Mouse (Mus musculus) heart, postnatal 0 days (tissue): Measurements from ENCODE around the gene Mpped1. TPM values are rescaled to one million over a fixed set of nuclear protein-coding genes. Genes with fewer than 3 reads are reported as not detected.
A peak's percentile ranks its signal among the peaks of the same experiment; 100 is the strongest.

Source experiments
- ATAC-seq: fragments of 200-750 bp; cut with Nextera tagmentation; 2 replicates; pipeline ENCODE4 v1.8.0; 2017; ENCODE audit warnings: low read depth, moderate number of reproducible peaks, moderate library complexity; ENCODE audit not compliant: insufficient read depth
- DNase-seq: peaks from one replicate; pipeline ENCODE4 v3.0.0-alpha.2; 2016; ENCODE audit warnings: low spot score
- H3K27ac ChIP-seq: fragments of 300-500 bp; sonication (generic); 2 replicates; pipeline ENCODE4 v1.5.1; 2014; ENCODE audit warnings: low read depth, mild to moderate bottlenecking
- H3K27me3 ChIP-seq: fragments of 300-500 bp; sonication (generic); 2 replicates; pipeline ENCODE4 v1.6.1; 2014; ENCODE audit warnings: low read length, mixed read lengths; ENCODE audit not compliant: control insufficient read depth, insufficient read depth
- H3K36me3 ChIP-seq: fragments of 300-500 bp; sonication (generic); replicated peaks from 2 replicates; pipeline ENCODE4 v1.6.1; 2014; ENCODE audit warnings: low read length, mixed read lengths; ENCODE audit not compliant: control insufficient read depth, insufficient read depth
- H3K4me1 ChIP-seq: fragments of 300-500 bp; sonication (generic); 2 replicates; pipeline ENCODE4 v1.6.1; 2014; ENCODE audit warnings: antibody characterized with exemption; ENCODE audit not compliant: control insufficient read depth, insufficient read depth
- H3K4me2 ChIP-seq: fragments of 300-500 bp; sonication (generic); 2 replicates; pipeline ENCODE4 v1.6.1; 2014; ENCODE audit warnings: low read depth, mild to moderate bottlenecking, low read length, moderate library complexity
- H3K4me3 ChIP-seq: fragments of 300-500 bp; sonication (generic); 2 replicates; pipeline ENCODE4 v1.5.1; 2014; ENCODE audit warnings: low read depth, low read length
- H3K9ac ChIP-seq: fragments of 300-500 bp; sonication (generic); replicated peaks from 2 replicates; pipeline ENCODE4 v1.6.1; 2014; ENCODE audit warnings: low read depth, low read length, mixed read lengths
- H3K9me3 ChIP-seq: fragments of 300-500 bp; sonication (generic); replicated peaks from 2 replicates; pipeline ENCODE4 v1.6.1; 2016; ENCODE audit warnings: low read length; ENCODE audit not compliant: control insufficient read depth
- CTCF ChIP-seq: IDR thresholded peaks from 2 replicates; pipeline ENCODE4 v1.5.1; 2016; ENCODE audit warnings: antibody characterized with exemption, control low read depth, low read depth
- EP300 ChIP-seq: IDR thresholded peaks from 2 replicates; pipeline ENCODE4 v1.6.1; 2016; ENCODE audit warnings: antibody characterized with exemption, low read depth
- WGBS: fragments of 180-500 bp; shearing (Covaris S2); extraction: QIAGEN DNeasy Blood & Tissue Kit; methylation state at CpG from one replicate; pipeline ENCODE4 v1.1.7; 2014; 5-methylcytosine and 5-hydroxymethylcytosine counted together
- polyA plus RNA-seq: library from polyadenylated mRNA; unstranded; fragments of >200 nt; fragmentation: Nextera tagmentation; extraction: Ambion mirVana; gene quantifications from 2 replicates; pipeline ENCODE4 v1.2.1, GENCODE M21; 2015
- total RNA-seq: library from RNA; depleted of rRNA; stranded (reverse); fragments of >200 nt; gene quantifications from 2 replicates; pipeline ENCODE4 v1.2.3, GENCODE M21; 2014; ENCODE audit warnings: low replicate concordance

Mpped1 gene
- total and polyA plus RNA-seq, 2 experiments from 2014 or later = not detected

DNA sequence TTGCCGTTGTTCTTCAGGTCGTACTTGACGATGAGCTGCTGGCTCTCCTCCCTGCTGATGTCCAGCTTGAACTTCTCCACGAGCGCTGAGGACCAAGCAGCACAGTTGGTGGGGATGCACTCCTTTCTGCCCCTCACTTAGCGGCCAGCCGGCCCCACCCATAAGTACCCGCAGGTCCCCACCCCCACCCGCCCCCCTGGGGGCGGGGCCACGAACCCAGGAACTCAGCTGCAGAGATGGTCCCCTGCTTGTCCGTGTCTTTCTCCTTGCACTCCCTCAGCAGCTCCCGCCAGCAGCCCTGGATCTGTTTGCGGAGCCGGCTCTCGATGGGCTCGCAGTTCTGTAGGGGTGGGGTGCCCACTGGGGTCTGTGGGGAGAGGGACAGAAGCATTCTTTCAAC is 91.7 kb downstream of the Mpped1 start:
- Histone ChIP-seq H3K4me2 (no peak overlapping the region), H3K36me3 (no peaks in the 10 kb centered on the region), H3K9me3 (no peaks in the 10 kb centered on the region), H3K9ac (no peak overlapping the region), H3K27ac (no peak overlapping the region), H3K4me1 (no peaks in the 10 kb centered on the region), H3K27me3 (0 out of 2 replicates have a peak, but pooled peaks cover 7% of the 10 kb centered on the region), H3K4me3 (no peak overlapping the region)
- TF ChIP-seq CTCF (no peak), EP300 (no peak)
- ATAC-seq (no peak), DNase-seq (no peak)
- WGBS = 5% methylated on average over 17 of the region's 17 CpGs

DNA sequence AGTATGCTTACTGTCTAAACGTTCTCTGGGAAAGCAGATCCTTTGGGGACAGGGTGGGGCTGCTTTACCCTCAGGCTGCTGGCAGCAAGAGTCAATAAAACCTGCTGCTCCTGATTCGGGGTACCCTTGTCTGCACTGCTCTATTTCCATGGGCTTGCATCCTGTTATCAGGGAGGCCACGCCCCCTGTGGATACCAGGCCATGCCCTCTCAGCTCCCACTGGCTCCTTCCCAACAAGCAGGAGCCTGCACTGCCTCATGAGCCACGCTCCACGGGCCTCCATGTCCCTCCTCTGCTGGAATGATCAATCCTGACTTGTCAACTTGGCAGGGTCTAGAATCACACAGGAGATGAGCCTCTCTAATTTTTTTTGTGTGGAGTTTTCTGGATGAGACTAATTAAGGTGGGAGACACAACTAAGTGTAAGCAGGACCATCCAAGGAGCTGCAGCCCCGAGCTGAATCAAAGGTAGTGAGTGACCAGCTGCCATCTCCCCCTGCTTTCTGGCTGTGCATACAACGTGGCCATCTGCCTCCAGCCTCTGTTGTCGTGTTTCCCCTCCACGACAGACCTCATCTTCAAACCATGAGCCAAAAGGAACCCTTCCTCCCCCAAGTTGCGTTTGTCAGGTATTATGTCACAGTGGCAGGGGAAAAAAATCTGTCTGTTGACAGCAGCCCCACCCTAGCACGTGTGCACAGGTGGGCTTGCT is 98.0 kb downstream of the Mpped1 start:
- H3K9me3 ChIP-seq = no peaks in the 10 kb centered on the region
- no peaks in the 10 kb centered on the region for H3K36me3 ChIP-seq
- no peak for TF ChIP-seq EP300
- no peaks in the 10 kb centered on the region for H3K4me1 ChIP-seq
- WGBS = 45% methylated on average over 11 of the region's 11 CpGs
- H3K9ac ChIP-seq = no peak overlapping the region
- ATAC-seq (no peak), DNase-seq (no peak)
- no peak overlapping the region for H3K4me2 ChIP-seq
- H3K27ac ChIP-seq = no peak overlapping the region
- H3K4me3 ChIP-seq = no peak overlapping the region
- H3K27me3 ChIP-seq = no peaks in the 10 kb centered on the region

GRCm38 (mm10) chr15:83877898-83878297 is 98.6 kb downstream of the Mpped1 start:
- Histone ChIP-seq H3K36me3 (no peaks in the 10 kb centered on the region), H3K4me3 (no peak overlapping the region), H3K27me3 (no peaks in the 10 kb centered on the region), H3K4me2 (no peak overlapping the region), H3K9me3 (no peaks in the 10 kb centered on the region), H3K27ac (no peak overlapping the region), H3K9ac (no peak overlapping the region), H3K4me1 (no peaks in the 10 kb centered on the region)
- no peak for TF ChIP-seq EP300
- no peak for TF ChIP-seq CTCF
- WGBS = 79% methylated on average over 2 of the region's 2 CpGs
- ATAC-seq (no peak), DNase-seq (no peak)

GRCm38 (mm10) chr15:83879845-83880244 is 100.6 kb downstream of the Mpped1 start:
- no peak overlapping the region for H3K27ac ChIP-seq
- no peaks in the 10 kb centered on the region for H3K27me3 ChIP-seq
- H3K36me3 ChIP-seq = no peaks in the 10 kb centered on the region
- DNase-seq = peak; percentile 16
- WGBS = 17% methylated on average over 5 of the region's 5 CpGs
- no peaks in the 10 kb centered on the region for H3K4me1 ChIP-seq
- H3K9ac ChIP-seq = no peak overlapping the region
- H3K4me2 ChIP-seq = no peak overlapping the region
- no peak overlapping the region for H3K4me3 ChIP-seq
- TF ChIP-seq EP300 (no peak), CTCF (no peak)
- ATAC-seq = no peak
- no peaks in the 10 kb centered on the region for H3K9me3 ChIP-seq

DNA sequence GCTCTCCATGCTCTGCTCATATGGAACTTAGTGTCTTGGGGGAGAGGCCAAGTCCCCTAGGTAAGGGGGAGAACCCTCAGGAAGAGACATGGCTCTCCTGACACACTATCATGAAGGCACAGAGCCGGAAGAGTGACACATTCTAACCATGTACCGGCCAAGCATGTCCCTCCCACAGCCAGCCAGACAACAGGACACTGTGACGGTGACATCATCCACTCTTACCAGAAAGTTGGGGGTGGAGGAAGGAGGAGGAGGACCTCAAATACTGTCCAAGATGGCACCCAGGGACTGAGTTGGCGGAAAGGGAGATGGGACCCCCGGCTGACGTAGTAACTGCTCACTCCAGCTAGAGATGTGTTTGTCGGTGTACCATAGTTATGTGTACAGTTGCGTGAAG is 104.6 kb downstream of the Mpped1 start:
- H3K9ac ChIP-seq = no peak overlapping the region
- DNase-seq (no peak), ATAC-seq (no peak)
- no peak overlapping the region for H3K27ac ChIP-seq
- no peaks in the 10 kb centered on the region for H3K9me3 ChIP-seq
- no peaks in the 10 kb centered on the region for H3K4me1 ChIP-seq
- no peaks in the 10 kb centered on the region for H3K27me3 ChIP-seq
- H3K4me3 ChIP-seq = no peak overlapping the region
- no peak for TF ChIP-seq EP300
- no peak for TF ChIP-seq CTCF
- no peak overlapping the region for H3K4me2 ChIP-seq
- WGBS = 82% methylated on average over 8 of the region's 8 CpGs
- H3K36me3 ChIP-seq = no peaks in the 10 kb centered on the region

GRCm38 (mm10) chr15:83884291-83884690 is 105.0 kb downstream of the Mpped1 start:
- 79% methylated on average over 9 of the region's 9 CpGs for WGBS
- Histone ChIP-seq H3K4me1 (no peaks in the 10 kb centered on the region), H3K36me3 (no peaks in the 10 kb centered on the region), H3K9me3 (no peaks in the 10 kb centered on the region), H3K27ac (no peak overlapping the region), H3K9ac (no peak overlapping the region), H3K4me2 (no peak overlapping the region), H3K4me3 (no peak overlapping the region), H3K27me3 (no peaks in the 10 kb centered on the region)
- DNase-seq (no peak), ATAC-seq (no peak)
- TF ChIP-seq EP300 = no peak
- no peak for TF ChIP-seq CTCF
